Mouse (Mus musculus) lung, embryonic 16.5 days (tissue): ENCODE results near the gene Zfp27. TPM values are rescaled to one million over a fixed set of nuclear protein-coding genes. Genes with fewer than 3 reads are reported as not detected.
"Not testable (repeated sequence)": the region's sequence is repeated elsewhere in the genome, so short reads cannot be mapped to it uniquely, and the experiment has no call there.

ENCODE experiments used
- ATAC-seq: fragments of 200-750 bp; cut with Nextera tagmentation; 2 replicates; pipeline ENCODE4 v1.8.0; 2017; ENCODE audit warnings: low read depth, mild to moderate bottlenecking, moderate library complexity
- H3K27ac ChIP-seq: fragments of 300-500 bp; sonication (generic); 2 replicates; pipeline ENCODE4 v1.5.1; 2014; ENCODE audit warnings: mild to moderate bottlenecking, control low read depth, low read length
- H3K27me3 ChIP-seq: fragments of 300-500 bp; sonication (generic); 2 replicates; pipeline ENCODE4 v1.6.1; 2014; ENCODE audit warnings: low read depth, low read length, mixed read lengths; ENCODE audit not compliant: control insufficient read depth, insufficient read depth
- H3K36me3 ChIP-seq: fragments of 300-500 bp; sonication (generic); 2 replicates; pipeline ENCODE4 v1.6.1; 2014; ENCODE audit warnings: low read length; ENCODE audit not compliant: control insufficient read depth, insufficient read depth
- H3K4me1 ChIP-seq: fragments of 300-500 bp; sonication (generic); replicated peaks from 2 replicates; pipeline ENCODE4 v1.6.1; 2014; ENCODE audit warnings: low read length, mixed read lengths; ENCODE audit not compliant: control insufficient read depth, insufficient read depth
- H3K4me2 ChIP-seq: fragments of 300-500 bp; sonication (generic); 2 replicates; pipeline ENCODE4 v1.6.1; 2014; ENCODE audit warnings: low read depth, low read length, control low read depth
- H3K4me3 ChIP-seq: fragments of 300-500 bp; sonication (generic); 2 replicates; pipeline ENCODE4 v1.5.1; 2014; ENCODE audit warnings: mild to moderate bottlenecking, low read length, control low read depth
- H3K9ac ChIP-seq: fragments of 300-500 bp; sonication (generic); 2 replicates; pipeline ENCODE4 v1.6.1; 2014; ENCODE audit warnings: low read length, control low read depth
- H3K9me3 ChIP-seq: fragments of 300-500 bp; sonication (generic); 2 replicates; pipeline ENCODE4 v1.6.1; 2016; ENCODE audit warnings: low read length; ENCODE audit not compliant: control insufficient read depth
- WGBS: fragments of 180-500 bp; shearing (Covaris S2); extraction: QIAGEN DNeasy Blood & Tissue Kit; methylation state at CpG from one replicate; pipeline ENCODE4 v1.1.7; 2014; 5-methylcytosine and 5-hydroxymethylcytosine counted together
- polyA plus RNA-seq: library from polyadenylated mRNA; unstranded; fragments of >200 nt; fragmentation: Nextera tagmentation; extraction: Ambion mirVana; gene quantifications from 2 replicates; pipeline ENCODE4 v1.2.1, GENCODE M21; 2015

Gene Zfp27
- polyA plus RNA-seq, 1 experiment from 2014 or later = 9.3 TPM

- H3K27me3 ChIP-seq = no peaks in the 10 kb centered on the region
- no peak overlapping the region for H3K9ac ChIP-seq
- peaks cover 11% of the 10 kb centered on the region for H3K36me3 ChIP-seq
- no peak overlapping the region for H3K4me2 ChIP-seq
- H3K4me1 ChIP-seq = no peaks in the 10 kb centered on the region; the same call in none of the 2 replicates
- H3K4me3 ChIP-seq = no peak overlapping the region
- WGBS = 94% methylated on average over 4 of the region's 4 CpGs
- no peak for ATAC-seq
- H3K9me3 ChIP-seq = no peaks in the 10 kb centered on the region
- H3K27ac ChIP-seq = no peak overlapping the region
Observed at GRCm38 (mm10) chr7:29904101-29904500, 2.3 kb downstream of the Zfp27 start.

GRCm38 (mm10) chr7:29898351-29898750, 8.0 kb downstream of the Zfp27 start:
- H3K9me3 ChIP-seq = peaks cover 34% of the 10 kb centered on the region
- H3K4me1 ChIP-seq = no peaks in the 10 kb centered on the region
- 97% methylated on average over 4 of the region's 4 CpGs for WGBS
- no peaks in the 10 kb centered on the region for H3K27me3 ChIP-seq
- no peak overlapping the region for H3K27ac ChIP-seq
- peaks cover 60% of the 10 kb centered on the region for H3K36me3 ChIP-seq
- H3K4me2 ChIP-seq = no peak overlapping the region
- no peak for ATAC-seq
- no peak overlapping the region for H3K9ac ChIP-seq
- no peak overlapping the region for H3K4me3 ChIP-seq

DNA sequence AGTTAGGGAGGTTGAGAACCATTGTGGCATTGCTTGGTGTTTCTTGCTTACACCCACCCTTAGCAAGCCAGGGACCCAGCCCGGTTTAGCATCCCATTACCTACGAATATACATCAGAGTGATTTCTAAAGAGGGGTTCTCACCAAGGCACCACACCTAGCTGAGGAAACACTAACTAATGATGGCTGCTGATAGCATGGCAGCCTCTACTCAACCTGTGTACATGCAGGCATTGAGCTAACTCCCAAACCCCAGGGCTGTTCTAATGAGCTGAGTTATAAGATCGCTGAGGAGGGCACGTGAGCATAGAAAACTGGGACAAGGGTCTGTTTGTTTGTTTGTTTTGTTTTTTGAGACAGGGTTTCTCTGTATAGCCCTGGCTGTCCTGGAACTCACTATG, 13.6 kb downstream of the Zfp27 start:
- Histone ChIP-seq H3K9ac (no peak overlapping the region), H3K4me3 (no peak overlapping the region), H3K4me1 (no peaks in the 10 kb centered on the region), H3K27ac (no peak overlapping the region), H3K36me3 (peaks cover 69% of the 10 kb centered on the region), H3K27me3 (no peaks in the 10 kb centered on the region), H3K4me2 (no peak overlapping the region), H3K9me3 (peaks cover 49% of the 10 kb centered on the region)
- no peak for ATAC-seq
- 97% methylated on average over 4 of the region's 4 CpGs for whole genome bisulfite sequencing

- H3K27me3 ChIP-seq = no peaks in the 10 kb centered on the region
- H3K27ac ChIP-seq = no peak overlapping the region
- H3K4me1 ChIP-seq = no peaks in the 10 kb centered on the region
- H3K36me3 ChIP-seq = peaks cover 52% of the 10 kb centered on the region
- ATAC-seq = no peak
- H3K9ac ChIP-seq = no peak overlapping the region
- H3K4me3 ChIP-seq = no peak overlapping the region
- peaks cover 53% of the 10 kb centered on the region for H3K9me3 ChIP-seq
- 95% methylated on average over 7 of the region's 7 CpGs for WGBS
- H3K4me2 ChIP-seq = no peak overlapping the region
Observed at GRCm38 (mm10) chr7:29890501-29890900, 15.9 kb downstream of the Zfp27 start.

DNA sequence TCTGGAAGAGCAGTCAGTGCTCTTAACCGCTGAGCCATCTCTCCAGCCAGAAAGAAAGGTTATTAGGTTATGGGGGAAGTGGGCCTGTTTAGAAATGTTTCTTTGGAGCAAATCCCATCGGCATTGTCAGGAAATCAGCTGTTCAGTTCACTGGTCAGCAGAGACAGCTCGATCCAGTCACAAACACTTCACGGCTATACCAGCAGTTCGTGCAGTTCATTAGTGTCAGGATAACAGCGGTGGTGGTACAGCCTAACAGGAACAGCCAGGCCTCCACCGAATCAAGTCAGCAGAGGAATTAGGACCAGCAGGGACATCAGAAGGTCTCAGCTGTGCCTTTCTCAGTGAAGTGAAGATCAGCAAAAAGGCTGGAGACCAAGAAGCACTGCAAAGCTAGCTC, 25.5 kb downstream of the Zfp27 start:
- Histone ChIP-seq H3K4me1 (no peaks in the 10 kb centered on the region), H3K36me3 (no peaks in the 10 kb centered on the region; the same call in 1 of the 2 replicates), H3K27me3 (no peaks in the 10 kb centered on the region), H3K4me3 (no peak overlapping the region), H3K4me2 (no peak overlapping the region), H3K9ac (no peak overlapping the region), H3K27ac (no peak overlapping the region), H3K9me3 (peaks cover 6% of the 10 kb centered on the region)
- peak; percentile 78 for ATAC-seq
- 57% methylated on average over 7 of the region's 7 CpGs for WGBS

DNA sequence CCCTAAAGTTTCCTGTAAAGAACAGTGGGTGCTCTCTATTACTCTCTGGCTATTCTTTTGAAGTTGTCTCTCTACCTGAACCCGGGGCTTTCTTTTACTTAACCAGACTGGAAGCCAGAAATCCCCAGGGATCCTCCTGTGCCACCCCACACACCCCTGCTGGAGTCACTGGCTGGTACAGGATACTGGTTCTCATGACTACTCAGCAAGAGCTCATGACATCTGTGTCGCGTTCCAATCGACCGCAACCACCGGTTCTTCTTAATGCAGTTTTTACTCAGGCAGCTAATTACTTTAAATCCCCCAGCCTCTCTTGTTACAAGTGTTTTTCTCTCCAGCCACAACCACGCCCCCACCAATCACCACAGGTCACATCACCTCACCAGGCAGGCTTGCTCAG, 26.3 kb downstream of the Zfp27 start:
- H3K9ac ChIP-seq = no peak overlapping the region
- peaks cover 14% of the 10 kb centered on the region for H3K9me3 ChIP-seq
- no peak overlapping the region for H3K4me2 ChIP-seq
- no peak overlapping the region for H3K27ac ChIP-seq
- H3K27me3 ChIP-seq = no peaks in the 10 kb centered on the region
- ATAC-seq = no peak
- 57% methylated on average over 7 of the region's 7 CpGs for WGBS
- peaks cover 8% of the 10 kb centered on the region for H3K36me3 ChIP-seq
- H3K4me1 ChIP-seq = no peaks in the 10 kb centered on the region
- no peak overlapping the region for H3K4me3 ChIP-seq

DNA sequence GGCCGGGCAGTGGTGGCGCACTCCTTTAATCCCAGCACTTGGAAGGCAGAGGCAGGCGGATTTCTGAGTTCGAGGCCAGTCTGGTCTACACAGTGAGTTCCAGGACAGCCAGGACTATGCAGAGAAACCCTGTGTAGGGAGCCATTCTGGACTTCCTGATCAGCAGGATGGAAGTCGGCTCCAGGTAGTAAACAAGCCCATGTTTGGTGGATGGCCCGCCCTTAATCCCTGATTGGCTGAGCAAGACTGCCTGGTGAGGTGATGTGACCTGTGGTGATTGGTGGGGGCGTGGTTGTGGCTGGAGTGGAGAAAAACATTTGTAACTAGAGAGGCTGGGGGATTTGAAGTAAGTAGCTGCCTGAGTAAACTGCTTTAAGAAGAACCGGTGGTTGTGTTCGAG, 28.8 kb downstream of the Zfp27 start:
- H3K9ac ChIP-seq, H3K4me1 ChIP-seq, ATAC-seq, H3K4me2 ChIP-seq, H3K27me3 ChIP-seq, H3K27ac ChIP-seq, H3K4me3 ChIP-seq: not testable (repeated sequence)
- Histone ChIP-seq H3K9me3 (peaks cover 22% of the 10 kb centered on the region), H3K36me3 (peaks cover 19% of the 10 kb centered on the region)
- WGBS = 90% methylated on average over 9 of the region's 9 CpGs

- Histone ChIP-seq H3K9me3 (peaks cover 27% of the 10 kb centered on the region), H3K9ac (no peak overlapping the region), H3K27me3 (no peaks in the 10 kb centered on the region), H3K27ac (no peak overlapping the region), H3K36me3 (peaks cover 21% of the 10 kb centered on the region), H3K4me3 (no peak overlapping the region), H3K4me2 (no peak overlapping the region), H3K4me1 (no peaks in the 10 kb centered on the region)
- ATAC-seq = no peak
- 92% methylated on average over 10 of the region's 10 CpGs for WGBS
Observed at GRCm38 (mm10) chr7:29874256-29874655, 32.1 kb downstream of the Zfp27 start.

- peaks cover 4% of the 10 kb centered on the region; the same call in 1 of the 2 replicates for H3K9me3 ChIP-seq
- H3K4me1 ChIP-seq = peaks cover 5% of the 10 kb centered on the region
- ATAC-seq = no peak
Observed at GRCm38 (mm10) chr7:29861660-29862059, 44.7 kb downstream of the Zfp27 start.

More at GRCm38 (mm10) chr7:29861660-29862059, 44.7 kb downstream of the Zfp27 start:
- Histone ChIP-seq H3K4me2 (no peak overlapping the region), H3K27ac (no peak overlapping the region), H3K27me3 (no peaks in the 10 kb centered on the region), H3K9ac (no peak overlapping the region), H3K4me3 (no peak overlapping the region), H3K36me3 (peaks cover 4% of the 10 kb centered on the region; the same call in 1 of the 2 replicates)
- 88% methylated on average over 7 of the region's 7 CpGs for WGBS
